ENCODE assay signal across 8 mouse cellular contexts in genomic region chr16:44558471-44559329, GRCm38 (mm10). TPM values are rescaled to one million over a fixed set of nuclear protein-coding genes. Genes with fewer than 3 reads are reported as not detected.
DNase-seq lines count a peak whose midpoint lies in the region; ATAC-seq and TF ChIP-seq lines count a peak whose summit lies in the region.

TSS of gene Boc (minus strand) at chr16:44558897.

- H3K9ac ChIP-seq in embryonic facial prominence, embryonic 13.5 days: peak within 1 kb of the TSS; percentile 100
- peak within 1 kb of the TSS; percentile 100 for H3K9ac ChIP-seq in limb, embryonic 14.5 days (ENCODE audit: low read depth, low read length, severe bottlenecking)
- H3K9ac ChIP-seq in midbrain, embryonic 14.5 days (replicated peaks; ENCODE audit: low read length): peak within 1 kb of the TSS; percentile 85
- peak within 1 kb of the TSS; percentile 98 for H3K9ac ChIP-seq in stomach, embryonic 14.5 days (replicated peaks; ENCODE audit: low read depth, low read length)

- H3K27ac ChIP-seq in embryonic facial prominence, embryonic 13.5 days: peak within 1 kb of the TSS; percentile 99
- H3K27ac ChIP-seq in kidney, adult 2 months (ENCODE audit: insufficient read depth, low read depth, low read length): peak within 1 kb of the TSS; percentile 77
- H3K27ac ChIP-seq in limb, embryonic 14.5 days (replicated peaks; ENCODE audit: low read depth, low read length): peak within 1 kb of the TSS; percentile 98
- H3K27ac ChIP-seq in midbrain, embryonic 14.5 days (replicated peaks; ENCODE audit: low read depth, low read length): peak within 1 kb of the TSS; percentile 87
- H3K27ac ChIP-seq in stomach, embryonic 14.5 days (ENCODE audit: low read length): peak within 1 kb of the TSS; percentile 91

- ATAC-seq in erythroblast, adult 5-6 weeks (replicated peaks; ENCODE audit: low FRiP score, poor library complexity, severe bottlenecking): no peak
- peak; percentile 77 for ATAC-seq in embryonic facial prominence, embryonic 13.5 days (ENCODE audit: insufficient number of reproducible peaks, insufficient read depth, low FRiP score, low TSS enrichment, low read depth)
- ATAC-seq in limb, embryonic 14.5 days (ENCODE audit: low FRiP score, low read depth): peak; percentile 84
- peak; percentile 65 for ATAC-seq in midbrain, embryonic 14.5 days (ENCODE audit: low FRiP score, low TSS enrichment)
- peak; percentile 62; the same call in 1 of the 2 replicates for ATAC-seq in stomach, embryonic 14.5 days (ENCODE audit: insufficient number of reproducible peaks, insufficient read depth, low FRiP score, low read depth)

- TF ChIP-seq CTCF in kidney, adult 2 months (conservative IDR thresholded peaks at IDR 0.05; ENCODE audit: insufficient read depth, insufficient read length, low read depth, low read length): no peak

- peaks cover 47% of the 10 kb centered on the region for H3K27me3 ChIP-seq in erythroblast, embryonic 14.5 days (ENCODE audit: control insufficient read depth)
- H3K27me3 ChIP-seq in embryonic facial prominence, embryonic 13.5 days: no peaks in the 10 kb centered on the region
- no peaks in the 10 kb centered on the region for H3K27me3 ChIP-seq in kidney, adult 2 months (replicated peaks; ENCODE audit: control insufficient read depth, insufficient read depth, low read length)
- no peaks in the 10 kb centered on the region for H3K27me3 ChIP-seq in limb, embryonic 14.5 days (ENCODE audit: control insufficient read depth, insufficient read depth, low read length)
- no peaks in the 10 kb centered on the region for H3K27me3 ChIP-seq in midbrain, embryonic 14.5 days (ENCODE audit: control insufficient read depth, insufficient read depth, low read length)
- no peaks in the 10 kb centered on the region for H3K27me3 ChIP-seq in stomach, embryonic 14.5 days (ENCODE audit: control insufficient read depth, insufficient read depth, low read length)

- H3K9me3 ChIP-seq in erythroblast, embryonic 14.5 days (ENCODE audit: control insufficient read depth, low read length): no peaks in the 10 kb centered on the region
- no peaks in the 10 kb centered on the region for H3K9me3 ChIP-seq in embryonic facial prominence, embryonic 13.5 days
- H3K9me3 ChIP-seq in limb, embryonic 14.5 days (ENCODE audit: control insufficient read depth, low read length): no peaks in the 10 kb centered on the region
- no peaks in the 10 kb centered on the region for H3K9me3 ChIP-seq in midbrain, embryonic 14.5 days (ENCODE audit: control insufficient read depth, low read length)
- no peaks in the 10 kb centered on the region for H3K9me3 ChIP-seq in stomach, embryonic 14.5 days (ENCODE audit: control insufficient read depth, low read depth, low read length)

- under 1% methylated on average over 42 of the region's 46 CpGs for WGBS in embryonic facial prominence, embryonic 13.5 days
- under 1% methylated on average over 46 of the region's 46 CpGs for WGBS in kidney, adult 2 months
- under 1% methylated on average over 43 of the region's 46 CpGs for WGBS in limb, embryonic 14.5 days
- WGBS in midbrain, embryonic 14.5 days: under 1% methylated on average over 42 of the region's 46 CpGs
- WGBS in stomach, embryonic 14.5 days: under 1% methylated on average over 45 of the region's 46 CpGs

- H3K36me3 ChIP-seq in erythroblast, embryonic 14.5 days (ENCODE audit: control insufficient read depth): no peaks in the 10 kb centered on the region
- H3K36me3 ChIP-seq in embryonic facial prominence, embryonic 13.5 days: peaks cover 4% of the 10 kb centered on the region
- no peaks in the 10 kb centered on the region for H3K36me3 ChIP-seq in kidney, adult 2 months (ENCODE audit: control insufficient read depth, insufficient read depth, low read length)
- H3K36me3 ChIP-seq in limb, embryonic 14.5 days (ENCODE audit: control insufficient read depth, insufficient read depth, low read length): peaks cover 11% of the 10 kb centered on the region; the same call in 1 of the 2 replicates
- no peaks in the 10 kb centered on the region for H3K36me3 ChIP-seq in midbrain, embryonic 14.5 days (ENCODE audit: control insufficient read depth, insufficient read depth, low read length)
- no peaks in the 10 kb centered on the region for H3K36me3 ChIP-seq in stomach, embryonic 14.5 days (ENCODE audit: control insufficient read depth, insufficient read depth, low read length)

- H3K4me2 ChIP-seq in embryonic facial prominence, embryonic 13.5 days: peak within 1 kb of the TSS; percentile 72
- peak within 1 kb of the TSS; percentile 68 for H3K4me2 ChIP-seq in limb, embryonic 14.5 days (replicated peaks; ENCODE audit: low read depth, low read length, severe bottlenecking)
- H3K4me2 ChIP-seq in midbrain, embryonic 14.5 days (ENCODE audit: low read length): peak within 1 kb of the TSS; percentile 95
- H3K4me2 ChIP-seq in stomach, embryonic 14.5 days (replicated peaks; ENCODE audit: low read depth, low read length): peak within 1 kb of the TSS; percentile 66

- DNase-seq in heart, adult 8-10 months (ENCODE audit: low spot score): peak; percentile 78
- DNase-seq in kidney, adult 2 months: peak; percentile 74
- peak; percentile 80 for DNase-seq in limb, embryonic 14.5 days (ENCODE audit: low spot score)
- DNase-seq in midbrain, embryonic 14.5 days: peak; percentile 79

- TF ChIP-seq POLR2A in kidney, adult 2 months (IDR thresholded peaks at IDR 0.05; ENCODE audit: low read depth, low read length): peak; percentile 33
- TF ChIP-seq POLR2A in limb, embryonic 14.5 days (IDR thresholded peaks at IDR 0.05; ENCODE audit: borderline replicate concordance, extremely low read depth, insufficient read depth, insufficient read length): peak; percentile 94; the same call in 1 of the 2 replicates

- no peaks in the 10 kb centered on the region for H3K4me1 ChIP-seq in erythroblast, embryonic 14.5 days (ENCODE audit: control insufficient read depth)
- peaks cover 48% of the 10 kb centered on the region for H3K4me1 ChIP-seq in embryonic facial prominence, embryonic 13.5 days
- H3K4me1 ChIP-seq in kidney, adult 2 months (ENCODE audit: control insufficient read depth, insufficient read depth, low read length): no peaks in the 10 kb centered on the region
- H3K4me1 ChIP-seq in limb, embryonic 14.5 days (ENCODE audit: control insufficient read depth, insufficient read depth, low read length): peaks cover 31% of the 10 kb centered on the region
- H3K4me1 ChIP-seq in midbrain, embryonic 14.5 days (ENCODE audit: control insufficient read depth, insufficient read depth, low read length): peaks cover 27% of the 10 kb centered on the region
- peaks cover 10% of the 10 kb centered on the region; the same call in 1 of the 2 replicates for H3K4me1 ChIP-seq in stomach, embryonic 14.5 days (ENCODE audit: control insufficient read depth, insufficient read depth, low read length)

- peak within 1 kb of the TSS; percentile 40 for H3K4me3 ChIP-seq in erythroblast, embryonic 14.5 days (replicated peaks)
- H3K4me3 ChIP-seq in embryonic facial prominence, embryonic 13.5 days: peak within 1 kb of the TSS; percentile 99
- H3K4me3 ChIP-seq in kidney, adult 2 months (ENCODE audit: insufficient read depth, low read depth, low read length): peak within 1 kb of the TSS; percentile 66
- H3K4me3 ChIP-seq in limb, embryonic 14.5 days (replicated peaks; ENCODE audit: low read length): peak within 1 kb of the TSS; percentile 96
- H3K4me3 ChIP-seq in midbrain, embryonic 14.5 days (replicated peaks; ENCODE audit: low read depth, low read length): peak within 1 kb of the TSS; percentile 82
- peak within 1 kb of the TSS; percentile 87 for H3K4me3 ChIP-seq in stomach, embryonic 14.5 days (ENCODE audit: low read depth, low read length)

RNA-seq across cellular contexts. Expression of gene Boc, which starts in this region (rescaled TPM):
- polyA plus RNA-seq in erythroblast, embryonic 14.5 days (2012): not detected in 2 replicates
- total RNA-seq in erythroblast, adult 5-6 weeks (2015; ENCODE audit: low replicate concordance): not detected in 2 replicates
- total RNA-seq in erythroblast, adult 5-6 weeks (2017; ENCODE audit: low replicate concordance): not detected in 2 replicates
- 51.1 and 53.9 TPM in 2 replicates for polyA plus RNA-seq in embryonic facial prominence, embryonic 13.5 days (2015; fragmentation: Nextera tagmentation; extraction: Ambion mirVana)
- 1 to 10 TPM; 3.5 to 4.0 (median 3.8) TPM for total RNA-seq in heart, adult 8-10 months (2022)
- 8.5 and 8.8 TPM in 2 replicates for polyA plus RNA-seq in kidney, adult 2 months (2012; rRNA removed)
- polyA plus RNA-seq in limb, embryonic 14.5 days (2012; rRNA removed): 91.4 and 121 TPM in 2 replicates
- 59.8 and 72.3 TPM in 2 replicates for polyA plus RNA-seq in limb, embryonic 14.5 days (2014; fragmentation: Nextera tagmentation; extraction: Ambion mirVana)
- 14.1 and 22.6 TPM in 2 replicates for polyA plus RNA-seq in midbrain, embryonic 14.5 days (2014; fragmentation: Nextera tagmentation; extraction: Ambion mirVana)
- polyA plus RNA-seq in stomach, embryonic 14.5 days (2014; fragmentation: Nextera tagmentation; extraction: Ambion mirVana): 19.5 and 20.2 TPM in 2 replicates

Comparison
In these comparisons a context has a peak if more than half of its experiments do, and no peak if none do; other contexts are left out.
1. RNA of gene Boc (total RNA-seq): 3.5 to 4.0 TPM in heart, adult 8-10 months; not detected in erythroblast, adult 5-6 weeks; every median in the first group is over 4 times any median in the second.
2. H3K4me3 ChIP-seq: peak in every context shown above with its lines; median percentile 99 in embryonic facial prominence, embryonic 13.5 days; 96 in limb, embryonic 14.5 days; 87 in stomach, embryonic 14.5 days; 82 in midbrain, embryonic 14.5 days; 66 in kidney, adult 2 months; 40 in erythroblast, embryonic 14.5 days.
3. Peak in every context shown above with its lines, with median percentiles within 50 percentile points of each other: H3K27ac ChIP-seq, H3K4me2 ChIP-seq, H3K9ac ChIP-seq and DNase-seq.